Mouse (Mus musculus) bone marrow, adult 2 months (tissue): ENCODE measurements at regions not wholly inside any gene's neighbourhood (a gene's known extent, or its start where the extent isn't known, plus 50 kb on each side); places are given as distances from the start of the nearest gene placed in this dataset.

Experiments
- CTCF ChIP-seq: fragments of 200-500 bp; IDR thresholded peaks from 2 replicates; pipeline ENCODE4 v1.5.1; 2011; ENCODE audit warnings: low read length, control low read depth; ENCODE audit not compliant: control insufficient read depth, insufficient read depth
- POLR2A ChIP-seq: fragments of 200-500 bp; IDR thresholded peaks from 2 replicates; pipeline ENCODE4 v1.6.1; 2011; ENCODE audit warnings: low read depth, mild to moderate bottlenecking, control low read depth, low read length, borderline replicate concordance; ENCODE audit not compliant: control insufficient read depth

DNA sequence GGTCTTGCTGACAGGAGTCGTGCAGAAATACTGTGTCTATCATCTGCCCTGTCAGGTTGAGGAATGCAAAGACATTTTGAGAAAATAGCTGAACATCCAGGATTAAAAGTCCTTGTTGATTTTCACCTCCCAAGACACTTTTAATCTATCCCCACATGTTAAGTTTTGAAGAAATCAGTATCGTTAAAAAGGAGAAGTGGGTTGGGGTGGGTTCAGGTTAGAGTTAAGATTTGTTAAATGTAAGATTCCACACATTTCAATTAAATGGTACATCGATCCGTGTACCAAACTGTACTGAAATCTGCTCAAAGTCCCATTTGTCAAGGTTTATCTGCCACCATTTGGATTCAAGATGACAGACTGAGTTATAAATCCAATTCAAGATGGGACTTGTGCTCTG lies 162.8 kb downstream of the Dhx15 start:
- TF ChIP-seq POLR2A (no peak), CTCF (no peak)
